Mouse (Mus musculus) spleen, postnatal 10 days (tissue): ENCODE results near the gene Ccdc126.

ENCODE experiments used
- DNase-seq, 2 experiments: peaks; one replicate each; pipeline ENCODE4 v3.0.0; 2021 to 2022; ENCODE audit warnings: low spot score in 2 of 2

The Ccdc126 gene

DNA sequence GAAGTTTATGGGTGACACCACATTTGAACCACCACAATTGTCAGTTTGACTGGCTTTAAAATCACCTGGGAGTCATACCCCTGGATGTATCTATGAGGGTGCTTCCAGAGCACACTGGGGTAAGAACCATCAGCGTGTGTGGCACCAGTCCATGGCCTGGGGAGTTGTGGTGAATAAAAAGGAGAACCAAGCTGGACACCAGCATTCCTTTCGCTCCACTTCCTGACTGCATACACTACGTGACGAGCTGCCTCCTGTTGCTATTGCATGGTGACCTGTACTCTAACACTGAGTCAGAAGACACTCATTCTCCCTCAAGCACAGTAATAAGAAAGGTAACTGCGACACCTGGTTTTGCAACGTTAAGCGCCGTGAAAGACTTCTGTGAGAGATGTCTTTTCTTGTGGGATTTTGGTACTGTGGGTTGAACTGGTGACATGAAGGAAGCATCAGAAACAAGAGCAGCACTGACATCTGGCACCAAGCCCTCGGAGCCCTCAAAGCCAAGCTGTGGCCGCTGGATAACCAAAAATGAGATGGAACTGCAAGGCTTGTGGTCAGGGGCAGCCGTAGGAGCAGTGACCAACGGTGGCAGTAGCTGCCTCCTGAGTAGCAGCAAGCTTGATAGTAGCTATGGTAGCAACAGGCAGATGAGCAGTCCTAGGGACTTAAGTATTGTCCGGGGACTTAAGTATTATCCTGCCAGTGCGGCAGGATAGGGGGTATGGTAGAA lies 24.8 kb downstream of the Ccdc126 start:
- DNase-seq: no peak

DNA sequence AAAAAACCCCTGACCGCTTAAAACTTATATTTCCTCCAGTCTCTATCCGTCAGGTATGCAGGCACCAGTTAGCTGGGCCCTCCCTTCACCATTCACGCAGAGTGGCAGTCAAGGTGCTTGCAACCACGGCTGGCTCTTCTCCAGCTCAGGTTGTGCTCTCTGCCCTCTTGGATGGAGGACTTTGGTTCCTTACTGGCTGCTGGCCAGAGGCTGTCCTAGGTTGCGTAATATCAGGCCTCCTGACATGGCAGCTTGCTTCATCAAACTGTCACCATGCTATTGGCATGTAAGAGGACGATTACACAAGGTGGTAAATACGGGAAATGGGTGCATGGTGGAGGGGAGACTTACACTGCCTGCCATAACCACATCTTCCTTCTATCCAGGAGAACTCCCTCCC lies 30.8 kb downstream of the Ccdc126 start:
- peak in 1 of 2 experiments; percentile 20 for DNase-seq

DNA sequence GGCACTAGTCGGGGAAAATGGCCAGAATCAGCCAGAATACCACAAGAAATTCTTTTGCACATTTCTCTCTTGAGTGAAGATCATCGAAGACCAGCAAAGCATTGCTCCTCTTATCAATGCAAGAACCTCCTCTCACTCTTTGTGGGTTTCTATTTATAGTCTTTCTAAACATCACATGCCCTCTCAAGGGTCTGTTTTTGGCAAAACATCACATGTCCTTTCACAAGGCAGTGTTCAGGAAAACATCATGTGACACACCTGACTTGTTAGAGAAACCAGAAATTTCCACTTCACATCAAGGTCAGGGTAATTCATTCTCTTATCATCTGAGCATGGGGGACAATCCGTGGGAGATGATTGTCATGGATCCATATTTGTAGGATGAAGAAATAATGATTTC lies 35.5 kb downstream of the Ccdc126 start:
- no peak for DNase-seq

DNA sequence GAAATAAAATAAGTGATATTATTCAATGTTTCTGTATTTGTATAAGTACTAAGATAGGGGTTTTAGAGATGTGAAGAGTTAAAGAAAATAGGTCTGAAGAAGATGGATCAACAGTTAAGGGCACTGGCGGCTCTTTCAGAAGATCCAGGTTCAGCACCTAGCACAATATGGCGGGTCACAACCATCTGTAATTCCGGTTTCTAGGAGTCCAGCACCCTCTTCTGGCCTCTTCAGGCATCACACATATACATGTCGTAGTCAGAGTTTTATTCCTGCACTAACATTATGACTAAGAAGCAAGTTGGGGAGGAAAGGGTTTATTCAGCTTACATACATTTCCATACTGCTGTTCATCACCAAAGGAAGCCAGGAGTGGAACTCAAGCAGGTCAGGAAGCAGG lies 36.1 kb downstream of the Ccdc126 start:
- DNase-seq: no peak

DNA sequence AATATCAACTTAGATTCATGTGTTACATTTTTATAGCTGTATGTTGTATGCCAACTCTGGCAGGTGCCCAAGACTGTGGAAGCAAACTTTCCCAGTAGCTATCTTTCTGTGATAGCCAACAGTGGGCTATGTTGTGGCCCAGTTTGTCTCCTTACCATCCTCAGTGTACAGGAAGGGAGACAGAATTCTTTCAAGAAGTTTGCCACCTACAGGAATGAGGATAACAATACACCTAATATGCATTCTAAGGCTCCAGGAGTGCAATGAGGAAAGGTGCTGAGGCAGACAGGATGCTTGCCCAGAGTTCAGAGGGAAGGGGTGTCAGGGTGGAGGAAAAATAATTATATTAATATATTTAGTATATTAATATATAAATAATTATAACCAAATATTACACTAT lies 41.3 kb downstream of the Ccdc126 start:
- no peak for DNase-seq

DNA sequence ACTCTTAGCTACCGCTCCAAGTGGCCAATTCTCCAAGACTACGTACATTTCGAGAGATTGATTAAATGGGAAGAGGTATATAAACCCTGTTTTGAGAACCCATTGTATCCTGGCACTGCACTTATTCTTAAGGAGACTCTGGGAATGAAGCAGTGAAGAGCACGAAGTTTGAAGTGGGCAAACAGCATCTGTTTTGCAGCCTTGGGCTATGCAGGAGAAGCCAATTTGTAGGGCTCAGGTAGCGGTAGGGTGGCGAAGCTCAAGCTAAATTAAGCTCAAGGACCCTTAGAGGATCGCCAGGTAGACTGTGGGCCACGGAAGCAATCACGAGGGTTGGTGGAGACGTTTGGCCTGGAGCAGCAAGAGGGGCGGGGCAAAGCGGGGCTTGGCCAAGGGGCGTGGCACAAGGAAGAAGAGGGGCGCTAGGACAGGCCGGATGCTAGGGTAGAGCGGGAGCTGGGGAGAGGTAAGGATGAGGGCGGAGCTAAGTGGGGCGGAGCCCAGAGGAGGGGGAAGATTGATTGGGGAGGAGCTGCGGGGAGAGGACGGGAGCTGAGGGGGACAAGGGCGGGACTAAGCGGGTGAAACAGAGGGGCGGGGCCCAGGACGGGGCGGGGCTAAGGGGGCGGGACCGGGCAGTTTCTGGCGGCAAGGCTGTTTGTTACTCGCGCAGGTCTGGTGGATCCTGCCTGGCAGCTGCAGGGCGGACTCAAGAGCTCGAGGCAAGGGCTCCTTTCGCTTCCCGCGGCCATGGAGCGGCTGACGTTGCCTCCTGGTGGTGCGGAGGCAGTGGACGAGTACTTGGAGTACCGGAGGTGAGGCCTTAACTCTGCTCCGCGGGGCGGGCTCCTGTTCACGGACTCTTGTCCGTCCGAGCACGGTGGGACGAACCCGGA lies 48.3 kb downstream of the Ccdc126 start, which contains the start of gene Fam221a:
Gene Fam221a (plus strand): TSS at position 581 of the 896 bp plus-strand sequence.
- peak; percentile 78 to 90 for DNase-seq

DNA sequence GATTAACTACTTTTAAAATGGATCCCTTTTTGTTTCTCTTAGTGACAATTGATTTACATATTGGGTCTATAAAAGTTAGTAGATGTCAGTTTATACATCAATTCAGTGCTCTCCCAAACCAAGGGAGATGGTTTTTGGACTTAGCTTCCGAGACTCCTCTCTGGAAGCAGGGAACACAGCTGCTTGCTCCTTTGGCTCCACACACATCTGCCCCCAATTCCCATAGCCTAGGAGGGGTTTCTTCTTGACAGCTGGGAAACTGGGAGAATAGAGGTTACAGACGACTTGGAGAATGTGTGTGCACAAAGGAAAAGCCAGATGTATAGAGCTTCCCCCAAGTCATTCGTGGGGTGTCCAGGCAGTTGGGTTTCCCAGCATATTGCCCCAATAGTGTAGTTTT lies 49.1 kb downstream of the Ccdc126 start:
- DNase-seq: peak in 1 of 2 experiments; percentile 11

DNA sequence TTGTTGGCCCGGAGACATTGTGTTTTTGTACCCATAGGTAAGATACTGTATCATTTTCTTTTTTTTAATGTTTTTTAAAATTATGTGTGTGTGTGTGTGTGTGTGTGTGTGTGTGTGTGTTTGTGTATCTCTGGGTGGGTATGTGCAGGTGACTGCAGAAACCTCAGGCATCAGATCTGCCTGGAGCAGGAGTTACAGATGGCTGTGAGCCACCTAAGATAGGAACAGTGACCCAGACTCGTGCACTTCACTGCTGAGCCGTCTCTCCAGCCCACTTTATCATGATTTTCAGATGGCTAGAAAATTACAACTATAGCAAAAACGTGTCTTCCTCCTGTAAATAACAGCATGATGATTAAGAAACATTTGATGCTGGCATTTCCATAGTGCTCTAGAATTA lies 53.6 kb downstream of the Ccdc126 start:
- no peak for DNase-seq

DNA sequence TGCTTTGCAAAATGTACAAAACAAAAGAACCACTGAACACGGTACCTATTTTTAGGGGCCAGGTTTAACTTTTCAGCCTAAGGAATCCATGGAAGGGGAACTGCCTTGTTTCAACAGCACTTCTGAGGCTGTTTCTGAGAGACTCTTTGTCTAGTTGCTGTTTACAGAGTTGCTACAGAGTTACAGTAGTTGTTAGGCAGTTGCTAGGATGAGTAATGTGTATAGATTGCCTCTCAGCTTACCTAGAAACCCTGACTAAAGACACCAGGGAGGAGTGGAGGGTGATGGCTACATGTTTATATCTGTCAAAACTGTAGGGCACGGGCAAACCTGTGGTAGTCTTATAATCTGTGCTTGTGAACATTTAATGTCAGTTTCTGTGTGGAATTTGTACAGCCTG lies 54.9 kb downstream of the Ccdc126 start:
- no peak for DNase-seq

DNA sequence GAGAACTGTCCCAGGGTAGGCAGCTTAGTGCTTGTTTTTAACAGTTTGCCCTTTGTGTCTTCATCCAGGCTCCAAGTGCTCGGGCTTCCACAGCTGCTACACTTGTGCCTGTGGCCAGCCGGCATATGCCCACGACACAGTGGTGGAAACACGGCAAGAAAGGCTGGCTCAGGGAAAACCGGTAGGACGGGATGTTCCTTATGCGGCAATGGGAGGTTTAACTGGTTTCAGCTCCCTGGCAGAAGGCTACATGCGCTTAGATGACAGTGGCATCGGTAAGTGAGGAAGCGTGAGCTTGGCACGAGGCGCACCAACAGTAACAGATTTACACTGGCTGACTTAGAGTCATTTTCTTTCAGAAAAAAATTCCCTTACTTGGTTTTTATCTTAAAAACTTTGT lies 59.3 kb downstream of the Ccdc126 start:
- no peak for DNase-seq
